Mouse (Mus musculus): ENCODE results near the gene Sephs2. TPM values are rescaled to one million over a fixed set of nuclear protein-coding genes. Genes with fewer than 3 reads are reported as not detected.

Gene Sephs2
- polyA plus RNA-seq, 1 experiment = 64.7 TPM

GRCm38 (mm10) chr7:127280092-127280491 lies 6.2 kb upstream of the Sephs2 start:
- 77% methylated on average over 3 of the region's 3 CpGs for WGBS
- H3K4me1 ChIP-seq (ENCODE audit: control insufficient read depth, insufficient read depth, low read length) = peaks cover 2% of the 10 kb centered on the region; the same call in 1 of the 2 replicates
- H3K27ac ChIP-seq (ENCODE audit: control insufficient read depth, insufficient read depth, low read depth, low read length, poor library complexity) = no peak overlapping the region
- TF ChIP-seq POLR2A (IDR thresholded peaks at IDR 0.05; ENCODE audit: borderline replicate concordance, control insufficient read depth, low read depth, low read length) (no peak), CTCF (IDR thresholded peaks at IDR 0.05; ENCODE audit: control insufficient read depth, insufficient read depth, low read length) (no peak)
- no peak overlapping the region for H3K4me3 ChIP-seq (replicated peaks; ENCODE audit: control insufficient read depth, low read depth, low read length)

GRCm38 (mm10) chr7:127278311-127278710 lies 4.5 kb upstream of the Sephs2 start:
- no peak overlapping the region for H3K27ac ChIP-seq (ENCODE audit: control insufficient read depth, insufficient read depth, low read depth, low read length, poor library complexity)
- H3K4me1 ChIP-seq (ENCODE audit: control insufficient read depth, insufficient read depth, low read length) = no peaks in the 10 kb centered on the region; the same call in 1 of the 2 replicates
- TF ChIP-seq POLR2A (IDR thresholded peaks at IDR 0.05; ENCODE audit: borderline replicate concordance, control insufficient read depth, low read depth, low read length) (no peak), CTCF (IDR thresholded peaks at IDR 0.05; ENCODE audit: control insufficient read depth, insufficient read depth, low read length) (peak; percentile 88)
- 11% methylated on average over 8 of the region's 8 CpGs for WGBS
- no peak overlapping the region for H3K4me3 ChIP-seq (replicated peaks; ENCODE audit: control insufficient read depth, low read depth, low read length)

GRCm38 (mm10) chr7:127276519-127276961 lies 2.7 kb upstream of the Sephs2 start:
- H3K27ac ChIP-seq (ENCODE audit: control insufficient read depth, insufficient read depth, low read depth, low read length, poor library complexity) = no peak overlapping the region
- peaks cover 2% of the 10 kb centered on the region for H3K4me1 ChIP-seq (ENCODE audit: control insufficient read depth, insufficient read depth, low read length)
- no peak for TF ChIP-seq POLR2A (IDR thresholded peaks at IDR 0.05; ENCODE audit: borderline replicate concordance, control insufficient read depth, low read depth, low read length)
- no peak for TF ChIP-seq CTCF (IDR thresholded peaks at IDR 0.05; ENCODE audit: control insufficient read depth, insufficient read depth, low read length)
- 74% methylated on average over 5 of the region's 5 CpGs for WGBS
- no peak overlapping the region for H3K4me3 ChIP-seq (replicated peaks; ENCODE audit: control insufficient read depth, low read depth, low read length)

- no peak for TF ChIP-seq POLR2A (IDR thresholded peaks at IDR 0.05; ENCODE audit: borderline replicate concordance, control insufficient read depth, low read depth, low read length)
- no peak for TF ChIP-seq CTCF (IDR thresholded peaks at IDR 0.05; ENCODE audit: control insufficient read depth, insufficient read depth, low read length)
- peaks cover 4% of the 10 kb centered on the region for H3K4me1 ChIP-seq (ENCODE audit: control insufficient read depth, insufficient read depth, low read length)
- WGBS = 7% methylated on average over 50 of the region's 50 CpGs
- peak overlapping the region; percentile 92 for H3K27ac ChIP-seq (ENCODE audit: control insufficient read depth, insufficient read depth, low read depth, low read length, poor library complexity)
- peak overlapping the region; percentile 92 for H3K4me3 ChIP-seq (replicated peaks; ENCODE audit: control insufficient read depth, low read depth, low read length)
Observed at GRCm38 (mm10) chr7:127273118-127273923, 534 bp downstream of the Sephs2 start.

GRCm38 (mm10) chr7:127272566-127272965 lies 1.3 kb downstream of the Sephs2 start:
- H3K4me3 ChIP-seq (replicated peaks; ENCODE audit: control insufficient read depth, low read depth, low read length) = peak overlapping the region; percentile 92
- WGBS = 90% methylated on average over 15 of the region's 15 CpGs
- no peak overlapping the region for H3K27ac ChIP-seq (ENCODE audit: control insufficient read depth, insufficient read depth, low read depth, low read length, poor library complexity)
- H3K4me1 ChIP-seq (ENCODE audit: control insufficient read depth, insufficient read depth, low read length) = peaks cover 4% of the 10 kb centered on the region
- TF ChIP-seq POLR2A (IDR thresholded peaks at IDR 0.05; ENCODE audit: borderline replicate concordance, control insufficient read depth, low read depth, low read length) (no peak), CTCF (IDR thresholded peaks at IDR 0.05; ENCODE audit: control insufficient read depth, insufficient read depth, low read length) (no peak)

- WGBS = 86% methylated on average over 4 of the region's 4 CpGs
- Histone ChIP-seq H3K4me1 (ENCODE audit: control insufficient read depth, insufficient read depth, low read length) (peaks cover 4% of the 10 kb centered on the region), H3K27ac (ENCODE audit: control insufficient read depth, insufficient read depth, low read depth, low read length, poor library complexity) (peak overlapping the region; percentile 64; the same call in 1 of the 2 replicates), H3K4me3 (replicated peaks; ENCODE audit: control insufficient read depth, low read depth, low read length) (no peak overlapping the region)
- TF ChIP-seq POLR2A (IDR thresholded peaks at IDR 0.05; ENCODE audit: borderline replicate concordance, control insufficient read depth, low read depth, low read length) (no peak), CTCF (IDR thresholded peaks at IDR 0.05; ENCODE audit: control insufficient read depth, insufficient read depth, low read length) (no peak)
Observed at GRCm38 (mm10) chr7:127271093-127271492, 2.8 kb downstream of the Sephs2 start.

- H3K4me3 ChIP-seq (replicated peaks; ENCODE audit: control insufficient read depth, low read depth, low read length) = no peak overlapping the region
- WGBS = 51% methylated on average over 5 of the region's 5 CpGs
- H3K27ac ChIP-seq (ENCODE audit: control insufficient read depth, insufficient read depth, low read depth, low read length, poor library complexity) = peak overlapping the region; percentile 68; the same call in 1 of the 2 replicates
- no peak for TF ChIP-seq POLR2A (IDR thresholded peaks at IDR 0.05; ENCODE audit: borderline replicate concordance, control insufficient read depth, low read depth, low read length)
- no peak for TF ChIP-seq CTCF (IDR thresholded peaks at IDR 0.05; ENCODE audit: control insufficient read depth, insufficient read depth, low read length)
- peaks cover 4% of the 10 kb centered on the region for H3K4me1 ChIP-seq (ENCODE audit: control insufficient read depth, insufficient read depth, low read length)
Observed at GRCm38 (mm10) chr7:127270666-127271065, 3.2 kb downstream of the Sephs2 start.

- H3K4me3 ChIP-seq (replicated peaks; ENCODE audit: control insufficient read depth, low read depth, low read length) = no peak overlapping the region
- peaks cover 4% of the 10 kb centered on the region for H3K4me1 ChIP-seq (ENCODE audit: control insufficient read depth, insufficient read depth, low read length)
- WGBS = 23% methylated on average over 2 of the region's 2 CpGs
- TF ChIP-seq CTCF (IDR thresholded peaks at IDR 0.05; ENCODE audit: control insufficient read depth, insufficient read depth, low read length) = no peak
- TF ChIP-seq POLR2A (IDR thresholded peaks at IDR 0.05; ENCODE audit: borderline replicate concordance, control insufficient read depth, low read depth, low read length) = no peak
- peak overlapping the region; percentile 68; the same call in 1 of the 2 replicates for H3K27ac ChIP-seq (ENCODE audit: control insufficient read depth, insufficient read depth, low read depth, low read length, poor library complexity)
Observed at GRCm38 (mm10) chr7:127270256-127270655, 3.6 kb downstream of the Sephs2 start.

All from bone marrow, adult 2 months (tissue).